Mouse (Mus musculus) G1E-ER4 (cell line): ENCODE measurements around the gene Clcn2. TPM values are rescaled to one million over a fixed set of nuclear protein-coding genes. Genes with fewer than 3 reads are reported as not detected.

Experiments
- GATA1 ChIP-seq: IDR thresholded peaks from one replicate; pipeline ENCODE4 v1.8.0; 2012; ENCODE audit warnings: low read length, inconsistent platforms
- polyA plus RNA-seq: library from polyadenylated mRNA; stranded (reverse); fragments of >175 nt; gene quantifications from 2 replicates; pipeline ENCODE4 v1.2.3, GENCODE M21; 2012

Clcn2 gene
- polyA plus RNA-seq = 20.2 and 45.4 TPM in 2 replicates

GRCm38 (mm10) chr16:20717181-20717977 is at the start of gene Clcn2, which contains the start of gene Polr2h:
Gene Clcn2, minus strand, starts transcription at chr16:20717746.
Gene Polr2h, plus strand, starts transcription at chr16:20717665.
- no peak for TF ChIP-seq GATA1

GRCm38 (mm10) chr16:20765244-20765643 is 47.7 kb upstream of the Clcn2 start:
- no peak for TF ChIP-seq GATA1

- no peak for TF ChIP-seq GATA1
Observed at GRCm38 (mm10) chr16:20761681-20762080, 44.1 kb upstream of the Clcn2 start.

- TF ChIP-seq GATA1 = no peak
Observed at GRCm38 (mm10) chr16:20757385-20757784, 39.8 kb upstream of the Clcn2 start.

GRCm38 (mm10) chr16:20756052-20756451 is 38.5 kb upstream of the Clcn2 start:
- no peak for TF ChIP-seq GATA1

- no peak for TF ChIP-seq GATA1
Observed at GRCm38 (mm10) chr16:20750518-20750917, 33.0 kb upstream of the Clcn2 start.

GRCm38 (mm10) chr16:20746641-20747040 is 29.1 kb upstream of the Clcn2 start:
- TF ChIP-seq GATA1 = no peak

- no peak for TF ChIP-seq GATA1
Observed at GRCm38 (mm10) chr16:20739845-20740244, 22.3 kb upstream of the Clcn2 start.

- TF ChIP-seq GATA1 = no peak
Observed at GRCm38 (mm10) chr16:20736823-20737222, 19.3 kb upstream of the Clcn2 start.

- TF ChIP-seq GATA1 = no peak
Observed at GRCm38 (mm10) chr16:20736168-20736567, 18.6 kb upstream of the Clcn2 start.

- TF ChIP-seq GATA1 = no peak
Observed at GRCm38 (mm10) chr16:20735651-20736050, 18.1 kb upstream of the Clcn2 start.

GRCm38 (mm10) chr16:20733731-20734730 is 16.5 kb upstream of the Clcn2 start, which contains the start of gene Thpo:
Gene Thpo, minus strand, starts transcription at chr16:20734511.
- TF ChIP-seq GATA1 = no peak

- no peak for TF ChIP-seq GATA1
Observed at GRCm38 (mm10) chr16:20732925-20733730, 15.6 kb upstream of the Clcn2 start, which contains the start of gene Chrd. Gene Chrd, plus strand, starts transcription at chr16:20733127.

GRCm38 (mm10) chr16:20732251-20732924 is 14.8 kb upstream of the Clcn2 start:
- TF ChIP-seq GATA1 = no peak

GRCm38 (mm10) chr16:20731688-20732087 is 14.1 kb upstream of the Clcn2 start:
- no peak for TF ChIP-seq GATA1
